Mouse (Mus musculus) kidney, embryonic 14.5 days (tissue): ENCODE measurements around the gene Jpt1. TPM values are rescaled to one million over a fixed set of nuclear protein-coding genes. Genes with fewer than 3 reads are reported as not detected.
"Not testable (repeated sequence)": the region's sequence is repeated elsewhere in the genome, so short reads cannot be mapped to it uniquely, and the experiment has no call there.

Experiments
- ATAC-seq: fragments of 200-750 bp; cut with Nextera tagmentation; 2 replicates; pipeline ENCODE4 v1.8.0; 2017; ENCODE audit warnings: moderate number of reproducible peaks, mild to moderate bottlenecking, moderate TSS enrichment, moderate library complexity; ENCODE audit not compliant: low FRiP score, low TSS enrichment
- H3K27ac ChIP-seq: fragments of 300-500 bp; sonication (generic); 2 replicates; pipeline ENCODE4 v1.5.1; 2014; ENCODE audit warnings: low read depth, mild to moderate bottlenecking, low read length, moderate library complexity, mixed read lengths
- H3K27me3 ChIP-seq: fragments of 300-500 bp; sonication (generic); 2 replicates; pipeline ENCODE4 v1.6.1; 2014; ENCODE audit warnings: mild to moderate bottlenecking, low read length; ENCODE audit not compliant: control insufficient read depth, insufficient read depth
- H3K36me3 ChIP-seq: fragments of 300-500 bp; sonication (generic); 2 replicates; pipeline ENCODE4 v1.6.1; 2014; ENCODE audit warnings: low read length, mixed read lengths; ENCODE audit not compliant: control insufficient read depth, insufficient read depth
- H3K4me1 ChIP-seq: fragments of 300-500 bp; sonication (generic); 2 replicates; pipeline ENCODE4 v1.6.1; 2014; ENCODE audit warnings: low read length, mixed read lengths; ENCODE audit not compliant: control insufficient read depth, insufficient read depth
- H3K4me2 ChIP-seq: fragments of 300-500 bp; sonication (generic); replicated peaks from 2 replicates; pipeline ENCODE4 v1.6.1; 2014; ENCODE audit warnings: low read depth, mild to moderate bottlenecking, low read length
- H3K4me3 ChIP-seq: fragments of 300-500 bp; sonication (generic); 2 replicates; pipeline ENCODE4 v1.5.1; 2014; ENCODE audit warnings: mild to moderate bottlenecking, low read length
- H3K9ac ChIP-seq: fragments of 300-500 bp; sonication (generic); 2 replicates; pipeline ENCODE4 v1.6.1; 2014; ENCODE audit warnings: low read depth, mild to moderate bottlenecking, low read length, moderate library complexity
- H3K9me3 ChIP-seq: fragments of 300-500 bp; sonication (generic); 2 replicates; pipeline ENCODE4 v1.6.1; 2016; ENCODE audit warnings: low read length; ENCODE audit not compliant: control insufficient read depth
- WGBS: fragments of 180-500 bp; shearing (Covaris S2); extraction: QIAGEN DNeasy Blood & Tissue Kit; methylation state at CpG from one replicate; pipeline ENCODE4 v1.1.7; 2014; 5-methylcytosine and 5-hydroxymethylcytosine counted together
- polyA plus RNA-seq: library from polyadenylated mRNA; unstranded; fragments of >200 nt; fragmentation: Nextera tagmentation; extraction: Ambion mirVana; gene quantifications from 2 replicates; pipeline ENCODE4 v1.2.1, GENCODE M21; 2014

Gene Jpt1
- polyA plus RNA-seq, 1 experiment from 2014 or later, result 487 TPM

- Histone ChIP-seq H3K4me1 (peaks cover 32% of the 10 kb centered on the region), H3K9me3 (no peaks in the 10 kb centered on the region), H3K4me3 (no peak overlapping the region), H3K4me2 (no peak overlapping the region), H3K27ac (no peak overlapping the region), H3K27me3 (no peaks in the 10 kb centered on the region), H3K36me3 (peaks cover 8% of the 10 kb centered on the region; the same call in 1 of the 2 replicates), H3K9ac (peak overlapping the region; percentile 19; the same call in 1 of the 2 replicates)
- ATAC-seq, result no peak
- WGBS, result 87% methylated on average over 2 of the region's 2 CpGs
These were observed 6.1 kb downstream of the Jpt1 start for GRCm38 (mm10) chr11:115508061-115508460.

GRCm38 (mm10) chr11:115506586-115506985, 7.6 kb downstream of the Jpt1 start:
- Histone ChIP-seq H3K36me3 (peaks cover 22% of the 10 kb centered on the region; the same call in 1 of the 2 replicates), H3K9me3 (no peaks in the 10 kb centered on the region), H3K4me3 (no peak overlapping the region), H3K9ac (no peak overlapping the region), H3K4me2 (no peak overlapping the region), H3K27ac (no peak overlapping the region), H3K4me1 (peaks cover 18% of the 10 kb centered on the region), H3K27me3 (no peaks in the 10 kb centered on the region)
- ATAC-seq, result no peak
- WGBS, result 75% methylated on average over 3 of the region's 3 CpGs

- 94% methylated on average over 6 of the region's 6 CpGs for WGBS
- no peaks in the 10 kb centered on the region for H3K9me3 ChIP-seq
- H3K4me1 ChIP-seq, result no peaks in the 10 kb centered on the region
- no peak overlapping the region for H3K4me3 ChIP-seq
- ATAC-seq, result no peak
- peaks cover 61% of the 10 kb centered on the region for H3K36me3 ChIP-seq
- no peak overlapping the region for H3K9ac ChIP-seq
- no peak overlapping the region for H3K4me2 ChIP-seq
- H3K27ac ChIP-seq, result no peak overlapping the region
- H3K27me3 ChIP-seq, result no peaks in the 10 kb centered on the region
These were observed 11.6 kb downstream of the Jpt1 start for GRCm38 (mm10) chr11:115502636-115503035.

GRCm38 (mm10) chr11:115496559-115496958, 17.6 kb downstream of the Jpt1 start:
- not testable (repeated sequence) for H3K9me3 ChIP-seq, ATAC-seq, H3K27me3 ChIP-seq, H3K4me1 ChIP-seq, H3K4me2 ChIP-seq, H3K9ac ChIP-seq, H3K27ac ChIP-seq, H3K4me3 ChIP-seq
- WGBS, result 86% methylated on average over 9 of the region's 9 CpGs
- H3K36me3 ChIP-seq, result peaks cover 48% of the 10 kb centered on the region

- H3K9me3 ChIP-seq, result no peaks in the 10 kb centered on the region
- H3K27me3 ChIP-seq, result no peaks in the 10 kb centered on the region
- WGBS, result 39% methylated on average over 6 of the region's 6 CpGs
- peak overlapping the region; percentile 87 for H3K4me2 ChIP-seq
- H3K4me1 ChIP-seq, result peaks cover 9% of the 10 kb centered on the region; the same call in 1 of the 2 replicates
- H3K9ac ChIP-seq, result peak overlapping the region; percentile 70; the same call in 1 of the 2 replicates
- H3K4me3 ChIP-seq, result peak overlapping the region; percentile 69
- ATAC-seq, result no peak
- no peak overlapping the region for H3K27ac ChIP-seq
- H3K36me3 ChIP-seq, result peaks cover 8% of the 10 kb centered on the region; the same call in 1 of the 2 replicates
These were observed 21.8 kb downstream of the Jpt1 start for GRCm38 (mm10) chr11:115492387-115492786.

- 0% methylated on average over 43 of the region's 43 CpGs for WGBS
- peak within 1 kb of the TSS; percentile 69 for H3K4me3 ChIP-seq
- ATAC-seq, result peak; percentile 88
- peak within 1 kb of the TSS; percentile 87 for H3K4me2 ChIP-seq
- H3K27ac ChIP-seq, result peak within 1 kb of the TSS; percentile 71
- H3K36me3 ChIP-seq, result peaks cover 2% of the 10 kb centered on the region; the same call in 1 of the 2 replicates
- no peaks in the 10 kb centered on the region for H3K9me3 ChIP-seq
- peak within 1 kb of the TSS; percentile 70 for H3K9ac ChIP-seq
- H3K4me1 ChIP-seq, result peaks cover 9% of the 10 kb centered on the region; the same call in 1 of the 2 replicates
- no peaks in the 10 kb centered on the region for H3K27me3 ChIP-seq
These were observed 22.7 kb downstream of the Jpt1 start, which contains the start of gene Nt5c for GRCm38 (mm10) chr11:115491356-115492083. TSS of gene Nt5c (minus strand) at chr11:115491862.

- WGBS, result 21% methylated on average over 25 of the region's 25 CpGs
- peaks cover 2% of the 10 kb centered on the region; the same call in 1 of the 2 replicates for H3K36me3 ChIP-seq
- H3K9me3 ChIP-seq, result no peaks in the 10 kb centered on the region
- H3K4me3 ChIP-seq, result peak overlapping the region; percentile 69
- H3K27ac ChIP-seq, result no peak overlapping the region
- ATAC-seq, result peak; percentile 46
- H3K9ac ChIP-seq, result peak overlapping the region; percentile 70
- H3K4me2 ChIP-seq, result peak overlapping the region; percentile 87
- no peaks in the 10 kb centered on the region for H3K27me3 ChIP-seq
- H3K4me1 ChIP-seq, result peaks cover 9% of the 10 kb centered on the region; the same call in 1 of the 2 replicates
These were observed 23.5 kb downstream of the Jpt1 start for GRCm38 (mm10) chr11:115490441-115491355.

- Histone ChIP-seq H3K27me3 (no peaks in the 10 kb centered on the region), H3K27ac (no peak overlapping the region), H3K9me3 (no peaks in the 10 kb centered on the region), H3K4me1 (peaks cover 9% of the 10 kb centered on the region; the same call in 1 of the 2 replicates), H3K4me3 (no peak overlapping the region), H3K4me2 (no peak overlapping the region), H3K9ac (no peak overlapping the region), H3K36me3 (peaks cover 2% of the 10 kb centered on the region; the same call in 1 of the 2 replicates)
- ATAC-seq, result no peak
- 86% methylated on average over 19 of the region's 19 CpGs for WGBS
These were observed 25.6 kb downstream of the Jpt1 start for GRCm38 (mm10) chr11:115488551-115489104.
